Mouse (Mus musculus) embryonic facial prominence, embryonic 12.5 days (tissue): ENCODE measurements around the gene Abca3. TPM values are rescaled to one million over a fixed set of nuclear protein-coding genes. Genes with fewer than 3 reads are reported as not detected.
A peak's percentile ranks its signal among the peaks of the same experiment; 100 is the strongest.

Experiments used
- ATAC-seq: fragments of 200-750 bp; cut with Nextera tagmentation; 2 replicates; pipeline ENCODE4 v1.8.0; 2017; ENCODE audit not compliant: insufficient number of reproducible peaks, insufficient read depth, low FRiP score, low TSS enrichment
- H3K27ac ChIP-seq: fragments of 300-500 bp; sonication (generic); 2 replicates; pipeline ENCODE4 v1.5.1; 2016; ENCODE audit warnings: mild to moderate bottlenecking
- H3K27me3 ChIP-seq: fragments of 300-500 bp; sonication (generic); 2 replicates; pipeline ENCODE4 v1.6.1; 2016; ENCODE audit warnings: mild to moderate bottlenecking, moderate library complexity
- H3K36me3 ChIP-seq: fragments of 300-500 bp; sonication (generic); 2 replicates; pipeline ENCODE4 v1.6.1; 2016; ENCODE audit warnings: mild to moderate bottlenecking
- H3K4me1 ChIP-seq: fragments of 300-500 bp; sonication (generic); 2 replicates; pipeline ENCODE4 v1.6.1; 2016
- H3K4me2 ChIP-seq: fragments of 300-500 bp; sonication (generic); replicated peaks from 2 replicates; pipeline ENCODE4 v1.6.1; 2016; ENCODE audit warnings: mild to moderate bottlenecking, moderate library complexity
- H3K4me3 ChIP-seq: fragments of 300-500 bp; sonication (generic); 2 replicates; pipeline ENCODE4 v1.5.1; 2016; ENCODE audit warnings: mild to moderate bottlenecking
- H3K9ac ChIP-seq: fragments of 300-500 bp; sonication (generic); 2 replicates; pipeline ENCODE4 v1.6.1; 2016; ENCODE audit warnings: mild to moderate bottlenecking, moderate library complexity
- H3K9me3 ChIP-seq: fragments of 300-500 bp; sonication (generic); 2 replicates; pipeline ENCODE4 v1.6.1; 2016; ENCODE audit warnings: mild to moderate bottlenecking, moderate library complexity
- WGBS: fragments of 180-500 bp; shearing (Covaris S2); methylation state at CpG from one replicate; pipeline ENCODE4 v1.1.7; 2016; 5-methylcytosine and 5-hydroxymethylcytosine counted together
- polyA plus RNA-seq: library from polyadenylated mRNA; unstranded; fragments of >200 nt; fragmentation: Nextera tagmentation; extraction: Ambion mirVana; gene quantifications from 2 replicates; pipeline ENCODE4 v1.2.1, GENCODE M21; 2016

Abca3 gene
- polyA plus RNA-seq, 1 experiment from 2014 or later = 7.8 TPM

GRCm38 (mm10) chr17:24389865-24390264 lies 38.1 kb downstream of the Abca3 start:
- 3% methylated on average over 2 of the region's 2 CpGs for WGBS
- H3K4me2 ChIP-seq = no peak overlapping the region
- no peaks in the 10 kb centered on the region for H3K27me3 ChIP-seq
- no peaks in the 10 kb centered on the region for H3K36me3 ChIP-seq
- no peak overlapping the region for H3K27ac ChIP-seq
- no peak overlapping the region for H3K9ac ChIP-seq
- no peak for ATAC-seq
- H3K9me3 ChIP-seq = no peaks in the 10 kb centered on the region
- no peak overlapping the region for H3K4me3 ChIP-seq
- H3K4me1 ChIP-seq = no peaks in the 10 kb centered on the region

GRCm38 (mm10) chr17:24391149-24391548 lies 39.4 kb downstream of the Abca3 start:
- H3K9me3 ChIP-seq = no peaks in the 10 kb centered on the region
- H3K27me3 ChIP-seq = no peaks in the 10 kb centered on the region
- H3K9ac ChIP-seq = no peak overlapping the region
- no peak overlapping the region for H3K4me3 ChIP-seq
- WGBS = 64% methylated on average over 8 of the region's 8 CpGs
- H3K4me1 ChIP-seq = no peaks in the 10 kb centered on the region
- H3K36me3 ChIP-seq = no peaks in the 10 kb centered on the region
- no peak overlapping the region for H3K4me2 ChIP-seq
- H3K27ac ChIP-seq = no peak overlapping the region
- ATAC-seq = no peak

GRCm38 (mm10) chr17:24393527-24393926 lies 41.8 kb downstream of the Abca3 start:
- Histone ChIP-seq H3K36me3 (no peaks in the 10 kb centered on the region), H3K4me1 (no peaks in the 10 kb centered on the region), H3K4me3 (no peak overlapping the region), H3K4me2 (no peak overlapping the region), H3K9ac (no peak overlapping the region), H3K27me3 (no peaks in the 10 kb centered on the region), H3K9me3 (no peaks in the 10 kb centered on the region), H3K27ac (no peak overlapping the region)
- WGBS = 27% methylated on average over 4 of the region's 4 CpGs
- no peak for ATAC-seq

- no peak overlapping the region for H3K27ac ChIP-seq
- 85% methylated on average over 7 of the region's 7 CpGs for WGBS
- ATAC-seq = no peak
- H3K4me3 ChIP-seq = no peak overlapping the region
- no peak overlapping the region for H3K4me2 ChIP-seq
- no peaks in the 10 kb centered on the region for H3K36me3 ChIP-seq
- H3K9me3 ChIP-seq = no peaks in the 10 kb centered on the region
- H3K9ac ChIP-seq = no peak overlapping the region
- H3K27me3 ChIP-seq = no peaks in the 10 kb centered on the region
- no peaks in the 10 kb centered on the region for H3K4me1 ChIP-seq
Measured at GRCm38 (mm10) chr17:24394456-24394855, 42.7 kb downstream of the Abca3 start.

GRCm38 (mm10) chr17:24402371-24402770 lies 50.6 kb downstream of the Abca3 start:
- Histone ChIP-seq H3K4me3 (no peak overlapping the region), H3K4me2 (no peak overlapping the region), H3K27ac (no peak overlapping the region), H3K9me3 (no peaks in the 10 kb centered on the region), H3K4me1 (no peaks in the 10 kb centered on the region), H3K27me3 (no peaks in the 10 kb centered on the region), H3K9ac (no peak overlapping the region), H3K36me3 (peaks cover 7% of the 10 kb centered on the region; the same call in 1 of the 2 replicates)
- ATAC-seq = no peak
- 80% methylated on average over 3 of the region's 3 CpGs for WGBS

- H3K36me3 ChIP-seq = peaks cover 39% of the 10 kb centered on the region
- no peak for ATAC-seq
Measured at GRCm38 (mm10) chr17:24407116-24407803, 55.5 kb downstream of the Abca3 start.

GRCm38 (mm10) chr17:24413557-24414211 lies 61.9 kb downstream of the Abca3 start:
- 33% methylated on average over 22 of the region's 22 CpGs for WGBS
- Histone ChIP-seq H3K9me3 (no peaks in the 10 kb centered on the region), H3K4me1 (peaks cover 29% of the 10 kb centered on the region), H3K36me3 (peaks cover 36% of the 10 kb centered on the region), H3K27me3 (no peaks in the 10 kb centered on the region), H3K4me3 (peak overlapping the region; percentile 83), H3K4me2 (peak overlapping the region; percentile 92), H3K27ac (peak overlapping the region; percentile 78), H3K9ac (peak overlapping the region; percentile 59)
- peak; percentile 25; the same call in 1 of the 2 replicates for ATAC-seq

More at GRCm38 (mm10) chr17:24407116-24407803, 55.5 kb downstream of the Abca3 start:
- Histone ChIP-seq H3K4me1 (no peaks in the 10 kb centered on the region), H3K27ac (no peak overlapping the region), H3K9ac (no peak overlapping the region), H3K27me3 (no peaks in the 10 kb centered on the region), H3K9me3 (no peaks in the 10 kb centered on the region), H3K4me2 (no peak overlapping the region), H3K4me3 (no peak overlapping the region)
- 82% methylated on average over 12 of the region's 12 CpGs for WGBS

- Histone ChIP-seq H3K4me1 (peaks cover 29% of the 10 kb centered on the region), H3K4me2 (peak within 1 kb of the TSS; percentile 92), H3K9me3 (no peaks in the 10 kb centered on the region), H3K4me3 (peak within 1 kb of the TSS; percentile 83), H3K27ac (peak within 1 kb of the TSS; percentile 87), H3K9ac (peak within 1 kb of the TSS; percentile 85), H3K27me3 (no peaks in the 10 kb centered on the region), H3K36me3 (peaks cover 35% of the 10 kb centered on the region)
- ATAC-seq = peak; percentile 94
- under 1% methylated on average over 63 of the region's 64 CpGs for WGBS
Measured at GRCm38 (mm10) chr17:24414230-24414976, 62.7 kb downstream of the Abca3 start, which contains the start of gene Rnps1. Rnps1 (plus strand) TSS chr17:24414565.

GRCm38 (mm10) chr17:24415011-24415410 lies 63.3 kb downstream of the Abca3 start:
- Histone ChIP-seq H3K4me1 (peaks cover 29% of the 10 kb centered on the region), H3K9me3 (no peaks in the 10 kb centered on the region), H3K9ac (peak overlapping the region; percentile 85), H3K4me3 (peak overlapping the region; percentile 83), H3K4me2 (peak overlapping the region; percentile 92), H3K27me3 (no peaks in the 10 kb centered on the region), H3K36me3 (peaks cover 35% of the 10 kb centered on the region), H3K27ac (peak overlapping the region; percentile 87)
- under 1% methylated on average over 21 of the region's 21 CpGs for WGBS
- no peak for ATAC-seq

GRCm38 (mm10) chr17:24416051-24416652 lies 64.4 kb downstream of the Abca3 start:
- peak overlapping the region; percentile 85; the same call in 1 of the 2 replicates for H3K9ac ChIP-seq
- no peaks in the 10 kb centered on the region for H3K9me3 ChIP-seq
- 87% methylated on average over 3 of the region's 3 CpGs for WGBS
- H3K4me2 ChIP-seq = peak overlapping the region; percentile 92
- no peaks in the 10 kb centered on the region for H3K27me3 ChIP-seq
- H3K4me1 ChIP-seq = peaks cover 29% of the 10 kb centered on the region
- peaks cover 38% of the 10 kb centered on the region for H3K36me3 ChIP-seq
- H3K4me3 ChIP-seq = peak overlapping the region; percentile 83
- H3K27ac ChIP-seq = no peak overlapping the region
- no peak for ATAC-seq

GRCm38 (mm10) chr17:24423114-24423513 lies 71.4 kb downstream of the Abca3 start:
- 94% methylated on average over 4 of the region's 4 CpGs for WGBS
- no peaks in the 10 kb centered on the region for H3K9me3 ChIP-seq
- H3K4me3 ChIP-seq = no peak overlapping the region
- no peak for ATAC-seq
- H3K36me3 ChIP-seq = peaks cover 68% of the 10 kb centered on the region
- H3K4me2 ChIP-seq = no peak overlapping the region
- H3K9ac ChIP-seq = no peak overlapping the region
- H3K27ac ChIP-seq = no peak overlapping the region
- no peaks in the 10 kb centered on the region for H3K27me3 ChIP-seq
- peaks cover 6% of the 10 kb centered on the region; the same call in 1 of the 2 replicates for H3K4me1 ChIP-seq
